Mouse (Mus musculus) liver, embryonic 12.5 days (tissue): ENCODE data around the gene Tfap2e. TPM values are rescaled to one million over a fixed set of nuclear protein-coding genes. Genes with fewer than 3 reads are reported as not detected.

Experiments used
- ATAC-seq: fragments of 200-750 bp; cut with Nextera tagmentation; 2 replicates; pipeline ENCODE4 v1.8.0; 2017; ENCODE audit warnings: moderate number of reproducible peaks, mild to moderate bottlenecking, moderate library complexity
- H3K27ac ChIP-seq: fragments of 300-500 bp; sonication (generic); 2 replicates; pipeline ENCODE4 v1.5.1; 2016; ENCODE audit warnings: mild to moderate bottlenecking
- H3K27me3 ChIP-seq: fragments of 300-500 bp; sonication (generic); replicated peaks from 2 replicates; pipeline ENCODE4 v1.6.1; 2016; ENCODE audit warnings: mild to moderate bottlenecking, moderate library complexity
- H3K36me3 ChIP-seq: fragments of 300-500 bp; sonication (generic); 2 replicates; pipeline ENCODE4 v1.6.1; 2016; ENCODE audit warnings: mild to moderate bottlenecking, moderate library complexity
- H3K4me1 ChIP-seq: fragments of 300-500 bp; sonication (generic); 2 replicates; pipeline ENCODE4 v1.6.1; 2016
- H3K4me2 ChIP-seq: fragments of 300-500 bp; sonication (generic); 2 replicates; pipeline ENCODE4 v1.6.1; 2016; ENCODE audit warnings: mild to moderate bottlenecking, moderate library complexity
- H3K4me3 ChIP-seq: fragments of 300-500 bp; sonication (generic); 2 replicates; pipeline ENCODE4 v1.5.1; 2016; ENCODE audit warnings: mild to moderate bottlenecking, moderate library complexity
- H3K9ac ChIP-seq: fragments of 300-500 bp; sonication (generic); 2 replicates; pipeline ENCODE4 v1.6.1; 2016; ENCODE audit warnings: mild to moderate bottlenecking, moderate library complexity
- H3K9me3 ChIP-seq: fragments of 300-500 bp; sonication (generic); replicated peaks from 2 replicates; pipeline ENCODE4 v1.6.1; 2016; ENCODE audit warnings: mild to moderate bottlenecking, moderate library complexity
- WGBS: fragments of 180-500 bp; shearing (Covaris S2); methylation state at CpG from one replicate; pipeline ENCODE4 v1.1.7; 2016; ENCODE audit not compliant: insufficient replicate concordance; 5-methylcytosine and 5-hydroxymethylcytosine counted together
- polyA plus RNA-seq: library from polyadenylated mRNA; unstranded; fragments of >200 nt; fragmentation: Nextera tagmentation; extraction: Ambion mirVana; gene quantifications from 2 replicates; pipeline ENCODE4 v1.2.1, GENCODE M21; 2016

Tfap2e gene
- polyA plus RNA-seq, 1 experiment from 2014 or later: not detected

GRCm38 (mm10) chr4:126750863-126751555 is 15.0 kb upstream of the Tfap2e start:
- WGBS: 86% methylated on average over 8 of the region's 8 CpGs
- Histone ChIP-seq H3K4me2 (no peak overlapping the region), H3K4me3 (no peak overlapping the region), H3K27me3 (no peaks in the 10 kb centered on the region), H3K9ac (no peak overlapping the region), H3K36me3 (peaks cover 47% of the 10 kb centered on the region), H3K4me1 (peaks cover 32% of the 10 kb centered on the region), H3K9me3 (no peaks in the 10 kb centered on the region), H3K27ac (no peak overlapping the region)
- no peak for ATAC-seq

- no peak overlapping the region for H3K27ac ChIP-seq
- H3K9me3 ChIP-seq: no peaks in the 10 kb centered on the region
- 86% methylated on average over 26 of the region's 26 CpGs for WGBS
- H3K9ac ChIP-seq: no peak overlapping the region
- H3K4me2 ChIP-seq: no peak overlapping the region
- H3K36me3 ChIP-seq: peaks cover 55% of the 10 kb centered on the region
- no peak for ATAC-seq
- H3K4me3 ChIP-seq: no peak overlapping the region
- no peaks in the 10 kb centered on the region for H3K27me3 ChIP-seq
- peaks cover 32% of the 10 kb centered on the region for H3K4me1 ChIP-seq
These were observed 14.1 kb upstream of the Tfap2e start for GRCm38 (mm10) chr4:126750046-126750683.

GRCm38 (mm10) chr4:126749553-126749952 is 13.5 kb upstream of the Tfap2e start:
- Histone ChIP-seq H3K9me3 (no peaks in the 10 kb centered on the region), H3K36me3 (peaks cover 62% of the 10 kb centered on the region), H3K4me1 (peaks cover 28% of the 10 kb centered on the region), H3K9ac (no peak overlapping the region), H3K4me3 (no peak overlapping the region), H3K27ac (no peak overlapping the region), H3K27me3 (no peaks in the 10 kb centered on the region), H3K4me2 (no peak overlapping the region)
- WGBS: 82% methylated on average over 11 of the region's 11 CpGs
- no peak for ATAC-seq

GRCm38 (mm10) chr4:126748381-126748780 is 12.3 kb upstream of the Tfap2e start:
- H3K9me3 ChIP-seq: no peaks in the 10 kb centered on the region
- H3K4me1 ChIP-seq: peaks cover 21% of the 10 kb centered on the region
- H3K36me3 ChIP-seq: peaks cover 65% of the 10 kb centered on the region
- 82% methylated on average over 8 of the region's 8 CpGs for WGBS
- no peak overlapping the region for H3K27ac ChIP-seq
- H3K9ac ChIP-seq: no peak overlapping the region
- H3K4me3 ChIP-seq: no peak overlapping the region
- ATAC-seq: no peak
- no peaks in the 10 kb centered on the region for H3K27me3 ChIP-seq
- H3K4me2 ChIP-seq: no peak overlapping the region

- no peak for ATAC-seq
These were observed 10.3 kb upstream of the Tfap2e start for GRCm38 (mm10) chr4:126746194-126746840.

GRCm38 (mm10) chr4:126745506-126746193 is 9.6 kb upstream of the Tfap2e start:
- Histone ChIP-seq H3K4me1 (peaks cover 11% of the 10 kb centered on the region; the same call in 1 of the 2 replicates), H3K27ac (no peak overlapping the region), H3K27me3 (no peaks in the 10 kb centered on the region), H3K36me3 (peaks cover 62% of the 10 kb centered on the region), H3K9me3 (no peaks in the 10 kb centered on the region), H3K9ac (no peak overlapping the region), H3K4me3 (no peak overlapping the region), H3K4me2 (no peak overlapping the region)
- no peak for ATAC-seq
- WGBS: 43% methylated on average over 13 of the region's 13 CpGs

More at GRCm38 (mm10) chr4:126746194-126746840, 10.3 kb upstream of the Tfap2e start:
- no peak overlapping the region for H3K4me3 ChIP-seq
- no peaks in the 10 kb centered on the region for H3K27me3 ChIP-seq
- H3K4me1 ChIP-seq: peaks cover 10% of the 10 kb centered on the region; the same call in 1 of the 2 replicates
- H3K27ac ChIP-seq: no peak overlapping the region
- no peak overlapping the region for H3K9ac ChIP-seq
- 76% methylated on average over 10 of the region's 10 CpGs for WGBS
- H3K4me2 ChIP-seq: no peak overlapping the region
- H3K36me3 ChIP-seq: peaks cover 65% of the 10 kb centered on the region
- H3K9me3 ChIP-seq: no peaks in the 10 kb centered on the region

- no peaks in the 10 kb centered on the region for H3K9me3 ChIP-seq
- H3K36me3 ChIP-seq: peaks cover 54% of the 10 kb centered on the region
- no peak for ATAC-seq
- no peak overlapping the region for H3K4me2 ChIP-seq
- peaks cover 11% of the 10 kb centered on the region; the same call in 1 of the 2 replicates for H3K4me1 ChIP-seq
- no peak overlapping the region for H3K9ac ChIP-seq
- no peak overlapping the region for H3K4me3 ChIP-seq
- no peak overlapping the region for H3K27ac ChIP-seq
- peaks cover 6% of the 10 kb centered on the region for H3K27me3 ChIP-seq
- WGBS: 87% methylated on average over 14 of the region's 14 CpGs
These were observed 8.8 kb upstream of the Tfap2e start for GRCm38 (mm10) chr4:126744831-126745230.

GRCm38 (mm10) chr4:126743713-126744112 is 7.7 kb upstream of the Tfap2e start:
- peaks cover 17% of the 10 kb centered on the region for H3K27me3 ChIP-seq
- ATAC-seq: no peak
- no peak overlapping the region for H3K4me3 ChIP-seq
- H3K9ac ChIP-seq: no peak overlapping the region
- no peaks in the 10 kb centered on the region for H3K9me3 ChIP-seq
- WGBS: 33% methylated on average over 11 of the region's 11 CpGs
- H3K4me2 ChIP-seq: no peak overlapping the region
- peaks cover 11% of the 10 kb centered on the region; the same call in 1 of the 2 replicates for H3K4me1 ChIP-seq
- peaks cover 43% of the 10 kb centered on the region for H3K36me3 ChIP-seq
- H3K27ac ChIP-seq: no peak overlapping the region

GRCm38 (mm10) chr4:126742976-126743375 is 6.9 kb upstream of the Tfap2e start:
- Histone ChIP-seq H3K36me3 (peaks cover 35% of the 10 kb centered on the region), H3K4me2 (no peak overlapping the region), H3K9me3 (no peaks in the 10 kb centered on the region), H3K4me1 (peaks cover 11% of the 10 kb centered on the region; the same call in 1 of the 2 replicates), H3K4me3 (no peak overlapping the region), H3K27me3 (peaks cover 24% of the 10 kb centered on the region), H3K9ac (no peak overlapping the region), H3K27ac (no peak overlapping the region)
- WGBS: 59% methylated on average over 2 of the region's 2 CpGs
- no peak for ATAC-seq

- peak overlapping the region; percentile 27; the same call in 1 of the 2 replicates for H3K4me2 ChIP-seq
- no peak overlapping the region for H3K9ac ChIP-seq
- H3K27me3 ChIP-seq: peaks cover 40% of the 10 kb centered on the region
- ATAC-seq: 0 out of 2 replicates have a peak, but pooled peaks have one; percentile 42
- 5% methylated on average over 12 of the region's 12 CpGs for WGBS
- H3K36me3 ChIP-seq: peaks cover 22% of the 10 kb centered on the region
- H3K9me3 ChIP-seq: no peaks in the 10 kb centered on the region
- H3K27ac ChIP-seq: no peak overlapping the region
- peaks cover 6% of the 10 kb centered on the region; the same call in 1 of the 2 replicates for H3K4me1 ChIP-seq
- no peak overlapping the region for H3K4me3 ChIP-seq
These were observed 5.4 kb upstream of the Tfap2e start for GRCm38 (mm10) chr4:126741448-126741847.

- Histone ChIP-seq H3K27me3 (peaks cover 53% of the 10 kb centered on the region), H3K27ac (no peak overlapping the region), H3K9ac (no peak overlapping the region), H3K4me2 (no peak overlapping the region), H3K36me3 (peaks cover 9% of the 10 kb centered on the region), H3K4me3 (no peak overlapping the region), H3K4me1 (peaks cover 17% of the 10 kb centered on the region), H3K9me3 (no peaks in the 10 kb centered on the region)
- ATAC-seq: no peak
- WGBS: 38% methylated on average over 10 of the region's 10 CpGs
These were observed 4.1 kb upstream of the Tfap2e start for GRCm38 (mm10) chr4:126739966-126740676.
